Mouse (Mus musculus) gastrocnemius, postnatal 14 days (tissue): Measurements from ENCODE around the gene Saal1. TPM values are rescaled to one million over a fixed set of nuclear protein-coding genes. Genes with fewer than 3 reads are reported as not detected.
"Not testable (repeated sequence)": the region's sequence is repeated elsewhere in the genome, so short reads cannot be mapped to it uniquely, and the experiment has no call there.

Source experiments
- DNase-seq: peaks from one replicate; pipeline ENCODE4 v3.0.0; 2021; ENCODE audit warnings: mixed read lengths
- intact Hi-C: fragments of 180-260 bp; cut with DNase I; formaldehyde crosslinking; loops from one replicate; pipeline ENCODE4 v1.15.1; 2025; ENCODE audit warnings: low total_unique reads
- long read RNA-seq, 2 experiments: library from polyadenylated mRNA; stranded (forward); transcript quantifications; one replicate each; pipeline ENCODE4 v2.0.0; 2021
- total RNA-seq, 2 experiments: library from RNA; stranded (reverse); gene quantifications; 2 replicates each; pipeline ENCODE4 v1.2.3; 2021

Gene Saal1
- 1 to 10 TPM; 4.1 to 4.9 TPM for total RNA-seq
- long read RNA-seq, experiment 1, full-length matches to known transcripts = 10 of 10 reads
- long read RNA-seq, experiment 1, partial matches to known transcripts = 0 of 10 reads
- long read RNA-seq, experiment 1, other reads (novel, unspliced or antisense) = 0 of 10 reads
- long read RNA-seq, experiment 2, full-length matches to known transcripts = 16 of 16 reads
- long read RNA-seq, experiment 2, partial matches to known transcripts = 0 of 16 reads
- long read RNA-seq, experiment 2, other reads (novel, unspliced or antisense) = 0 of 16 reads

DNA sequence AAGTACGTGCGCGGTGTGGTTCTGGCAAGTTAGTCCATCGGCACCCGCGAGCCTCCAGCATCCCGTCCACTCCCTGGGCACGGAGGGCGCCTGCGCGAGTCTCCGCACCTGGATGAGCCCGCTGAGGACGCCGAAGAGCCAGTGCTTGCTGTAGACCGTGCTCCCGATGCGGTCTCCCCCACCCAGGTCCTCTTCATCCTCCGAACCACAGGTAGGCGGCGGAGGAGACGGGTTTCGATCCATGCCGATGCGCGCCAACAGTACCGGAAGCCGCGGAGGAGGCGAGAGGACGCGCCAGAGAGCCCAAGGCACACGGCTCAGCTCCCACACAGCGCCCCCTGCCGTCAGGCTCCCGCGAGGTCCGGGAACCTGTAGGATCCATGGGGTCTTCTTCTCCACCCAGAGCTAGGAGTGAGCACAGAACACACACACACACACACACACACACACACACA is at the start of gene Saal1:
TSS of gene Saal1 (minus strand) at position 291 of the 455 bp plus-strand sequence.
- peak; percentile 86 for DNase-seq
- intact Hi-C loops = loop anchor here (5.0 to 10.0 kb wide), 2 partner anchors 57 to 66 kb away; no protein-coding TSS in a partner anchor

DNA sequence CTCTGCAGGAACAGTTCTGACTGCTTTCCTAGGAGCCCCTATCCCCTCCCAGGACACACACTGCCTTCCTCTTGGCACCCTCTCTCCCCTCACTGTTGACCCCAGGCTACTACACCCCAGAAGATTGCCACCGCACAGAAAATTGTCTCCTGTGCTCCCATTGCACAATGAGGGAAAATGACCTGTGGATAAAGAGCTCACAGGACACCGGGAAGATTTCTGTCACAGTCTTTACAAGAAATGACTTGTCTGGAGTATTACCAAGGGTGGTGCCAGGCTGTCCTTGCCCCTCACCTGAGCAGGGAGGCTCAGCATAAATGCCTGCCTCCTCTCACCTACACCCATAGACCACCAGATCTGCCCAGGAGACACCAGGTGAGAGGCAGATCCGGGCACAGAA is 41.0 kb upstream of the Saal1 start, which contains the start of gene Saa2:
TSS of gene Saa2 (plus strand) at position 301 of the 400 bp plus-strand sequence.
- intact Hi-C loops = no loop called here
- no peak for DNase-seq

DNA sequence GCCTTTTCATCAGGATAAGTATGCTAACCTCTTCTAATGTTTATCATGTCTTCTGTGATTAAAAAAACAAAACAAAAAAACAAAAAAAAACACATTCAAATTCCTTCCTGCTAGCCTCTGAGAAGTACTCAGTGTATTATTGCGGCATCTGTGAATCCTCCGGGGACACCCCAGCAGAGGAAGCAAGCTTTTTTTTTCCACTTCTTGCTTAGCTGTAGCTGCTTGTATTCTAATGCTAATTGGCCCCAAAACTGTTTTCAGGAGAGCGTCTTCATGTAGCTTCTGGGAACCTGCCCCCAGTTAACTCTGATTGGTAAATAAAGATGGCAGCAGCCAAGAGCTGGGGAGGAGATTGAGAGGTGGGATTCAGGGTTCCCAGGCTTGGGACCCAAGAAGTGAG is 38.0 kb upstream of the Saal1 start:
- DNase-seq = no peak
- intact Hi-C loops = no loop called here

DNA sequence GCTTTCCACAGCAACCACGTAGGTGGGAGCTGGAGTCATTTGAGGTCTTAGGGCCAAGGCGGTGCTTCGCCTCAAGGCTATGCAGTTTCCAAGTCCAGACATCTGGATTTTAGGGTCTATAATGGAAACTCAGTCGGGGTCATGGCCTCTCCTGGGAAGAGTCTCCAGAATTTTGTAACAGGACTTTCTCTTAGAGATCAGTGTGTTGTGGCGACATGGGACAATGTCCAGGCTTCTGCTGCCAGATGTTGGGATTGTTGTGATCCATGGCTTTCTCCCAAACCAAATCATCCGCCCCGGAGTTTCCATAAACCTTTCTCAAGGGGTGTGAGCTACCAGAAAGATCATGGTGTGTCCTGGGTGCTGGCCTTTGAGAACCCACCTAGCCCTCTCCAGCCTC is 35.9 kb upstream of the Saal1 start:
- intact Hi-C loops = no loop called here
- peak; percentile 28 for DNase-seq

DNA sequence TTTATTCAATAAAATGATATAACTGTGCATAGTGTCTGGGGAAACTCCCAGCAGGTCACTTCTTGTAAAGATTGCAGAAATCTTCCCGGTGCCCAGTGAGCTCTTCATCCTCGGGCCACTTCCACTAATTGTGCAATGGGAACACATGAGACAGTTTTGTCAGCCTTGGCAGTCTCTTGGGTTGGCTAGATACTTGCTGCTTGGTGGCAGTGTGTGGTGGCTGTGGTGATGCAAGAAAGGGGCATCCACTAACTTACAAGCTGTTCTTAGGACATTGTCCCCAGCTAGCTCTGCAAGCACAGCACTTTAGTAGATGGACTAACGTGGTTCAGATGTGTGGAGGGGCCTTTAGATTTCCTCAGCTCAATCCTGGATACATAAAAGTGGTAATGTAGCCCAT is 35.3 kb upstream of the Saal1 start:
- intact Hi-C loops = no loop called here
- DNase-seq = no peak

DNA sequence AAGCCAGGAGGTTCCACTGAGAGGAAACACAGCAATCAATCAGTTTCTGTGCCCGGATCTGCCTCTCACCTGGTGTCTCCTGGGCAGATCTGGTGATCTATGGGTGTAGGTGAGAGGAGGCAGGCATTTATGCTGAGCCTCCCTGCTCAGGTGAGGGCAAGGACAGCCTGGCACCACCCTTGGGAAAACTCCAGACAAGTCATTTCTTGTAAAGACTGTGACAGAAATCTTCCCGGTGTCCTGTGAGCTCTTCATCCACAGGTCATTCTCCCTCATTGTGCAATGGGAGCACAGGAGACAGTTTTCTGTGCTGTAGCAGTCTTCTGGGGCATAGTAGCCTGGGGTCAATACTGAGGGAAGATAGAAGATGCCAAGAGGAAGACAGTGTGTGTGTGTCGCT is 32.4 kb upstream of the Saal1 start, which contains the start of gene Saa1:
TSS of gene Saa1 (minus strand) at position 101 of the 400 bp plus-strand sequence.
- intact Hi-C loops, DNase-seq: not testable (repeated sequence)

DNA sequence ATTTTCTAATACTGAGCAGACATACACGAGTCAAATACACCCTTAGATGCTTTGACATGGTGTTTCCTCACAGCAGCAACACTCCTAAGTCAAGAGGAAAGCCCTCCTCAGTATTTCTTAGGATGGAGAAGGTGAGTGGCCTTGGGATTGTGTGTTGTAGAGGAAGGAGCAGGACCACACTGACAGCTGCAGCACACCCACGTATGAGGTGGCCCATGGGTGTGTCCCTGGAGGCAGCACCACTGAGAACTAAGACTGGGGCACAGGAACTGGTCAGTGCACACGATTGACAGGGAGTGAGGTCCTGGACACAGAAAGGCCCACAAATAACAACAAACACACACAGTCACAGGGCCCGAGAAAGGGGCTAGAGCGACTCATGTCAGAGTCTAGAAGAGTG is 29.6 kb upstream of the Saal1 start:
- intact Hi-C loops, DNase-seq: not testable (repeated sequence)

DNA sequence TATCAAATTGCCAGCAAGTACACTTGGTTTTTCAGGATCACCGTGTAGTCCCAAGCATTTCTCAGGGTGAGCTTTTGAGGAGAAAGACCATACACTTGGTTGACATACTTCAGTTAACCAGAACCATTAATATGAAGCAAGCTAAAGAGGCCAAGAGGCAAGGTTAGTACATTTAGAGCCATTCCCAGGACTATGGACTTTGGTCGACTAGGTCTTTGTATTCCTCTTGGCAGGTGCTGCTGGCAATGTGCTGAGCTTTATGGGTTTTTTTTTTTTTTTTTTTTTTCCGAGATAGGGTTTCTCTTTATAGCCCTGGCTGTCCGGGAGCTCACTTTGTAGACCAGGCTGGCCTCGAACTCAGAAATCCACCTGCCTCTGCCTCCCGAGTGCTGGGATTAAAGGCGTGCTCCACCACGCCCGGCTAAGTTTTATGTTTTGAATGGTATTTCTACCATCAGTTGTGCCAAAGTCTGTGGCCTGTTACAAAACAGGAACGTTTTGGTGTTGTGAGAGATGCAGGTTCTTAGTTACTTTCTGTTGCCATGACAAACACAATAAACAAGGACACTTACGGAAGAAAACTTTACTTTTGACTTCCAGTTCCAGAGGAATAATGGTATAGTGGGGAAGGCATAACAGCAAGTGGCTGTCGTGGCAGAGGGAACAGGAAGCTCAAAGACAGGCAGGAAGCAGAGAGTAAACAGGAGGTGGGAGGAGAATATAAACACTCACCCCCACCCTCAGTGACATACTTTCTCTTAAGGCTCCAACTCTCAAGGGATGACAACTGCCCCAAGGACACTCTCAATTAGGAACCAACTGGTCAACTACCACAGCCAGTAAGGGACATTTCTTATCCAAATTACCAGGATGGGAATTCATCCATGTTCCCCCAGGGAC is 28.3 kb upstream of the Saal1 start:
- intact Hi-C loops = no loop called here
- no peak for DNase-seq

DNA sequence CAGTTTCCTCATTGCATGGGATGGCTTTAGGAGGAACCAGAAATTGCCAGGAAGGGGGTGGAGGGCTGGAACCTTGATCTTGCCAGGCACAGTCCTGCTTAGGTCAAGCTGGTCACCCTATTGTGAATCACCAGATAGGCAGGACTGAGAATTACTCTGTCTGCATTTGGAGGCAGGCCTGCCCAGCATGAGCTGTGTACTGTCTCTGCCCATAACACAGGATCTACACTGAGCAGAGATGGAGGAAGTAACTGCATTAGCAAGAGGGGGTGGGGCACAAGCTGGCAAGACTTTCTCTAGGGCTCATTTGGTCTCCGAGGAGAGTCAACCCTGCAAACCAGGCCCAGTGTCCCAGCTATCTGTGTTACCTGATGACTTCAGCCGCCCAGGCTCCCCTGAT is 24.5 kb upstream of the Saal1 start:
- no peak for DNase-seq
- intact Hi-C loops = no loop called here

DNA sequence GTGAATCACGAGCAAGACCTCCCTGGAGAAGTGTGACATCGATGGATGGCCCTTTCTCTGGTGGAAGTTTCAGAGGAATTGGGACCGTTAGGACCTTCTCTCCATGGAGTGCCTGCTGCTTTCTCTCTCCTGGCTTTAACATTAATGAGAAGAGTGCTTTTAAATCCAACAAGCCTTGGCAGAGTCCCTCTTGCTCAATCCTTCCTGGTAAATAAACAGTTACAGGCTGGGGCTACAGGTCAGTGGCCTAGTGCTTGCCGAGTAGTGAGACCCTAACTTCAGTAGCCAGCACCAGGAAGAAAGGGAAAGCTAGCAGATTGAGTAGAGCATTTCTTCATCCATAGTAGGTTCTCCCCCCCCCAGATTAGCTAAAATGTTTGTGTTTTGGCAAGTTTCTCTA is 22.0 kb upstream of the Saal1 start, which contains the start of gene Saa4:
TSS of gene Saa4 (minus strand) at position 146 of the 400 bp plus-strand sequence.
- no peak for DNase-seq
- intact Hi-C loops = no loop called here

DNA sequence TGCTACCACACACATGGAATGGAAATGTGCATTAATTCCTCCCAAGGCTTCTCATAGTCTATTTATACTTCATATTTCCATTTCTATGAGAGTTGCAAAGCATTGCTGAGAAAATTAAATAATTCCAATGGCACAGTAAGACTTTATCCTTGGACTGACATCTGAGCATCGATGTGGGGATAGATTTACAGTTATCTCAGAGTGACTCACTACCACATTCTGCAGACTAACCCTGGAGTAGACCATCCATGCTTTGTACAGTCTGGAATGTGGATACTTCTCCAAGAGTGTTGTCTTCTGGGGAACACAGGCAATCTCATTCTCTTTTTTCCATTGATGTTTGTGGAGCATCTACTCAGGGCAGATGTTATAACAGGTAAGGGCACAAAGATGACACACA is 17.1 kb upstream of the Saal1 start:
- no peak for DNase-seq
- intact Hi-C loops = no loop called here

DNA sequence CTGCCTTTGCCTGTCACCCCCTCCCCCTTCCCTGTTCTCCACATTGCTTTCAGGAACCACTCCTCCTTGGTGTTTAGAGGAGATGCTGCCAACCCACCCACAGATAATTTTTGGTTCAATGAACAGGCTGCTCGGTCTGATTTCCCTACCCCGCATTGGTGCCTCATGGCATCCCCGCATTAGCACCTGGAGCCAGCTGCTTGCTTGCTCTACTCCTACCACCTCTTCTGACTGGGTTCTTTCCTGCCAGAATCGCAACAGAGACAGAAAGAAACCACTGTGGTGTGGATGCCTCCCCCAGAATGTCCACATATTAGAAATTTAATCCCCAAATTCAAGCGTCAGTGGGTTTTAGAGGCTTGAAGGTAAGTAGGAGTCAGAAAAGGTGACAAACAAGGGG is 13.9 kb upstream of the Saal1 start:
- intact Hi-C loops = no loop called here
- no peak for DNase-seq

DNA sequence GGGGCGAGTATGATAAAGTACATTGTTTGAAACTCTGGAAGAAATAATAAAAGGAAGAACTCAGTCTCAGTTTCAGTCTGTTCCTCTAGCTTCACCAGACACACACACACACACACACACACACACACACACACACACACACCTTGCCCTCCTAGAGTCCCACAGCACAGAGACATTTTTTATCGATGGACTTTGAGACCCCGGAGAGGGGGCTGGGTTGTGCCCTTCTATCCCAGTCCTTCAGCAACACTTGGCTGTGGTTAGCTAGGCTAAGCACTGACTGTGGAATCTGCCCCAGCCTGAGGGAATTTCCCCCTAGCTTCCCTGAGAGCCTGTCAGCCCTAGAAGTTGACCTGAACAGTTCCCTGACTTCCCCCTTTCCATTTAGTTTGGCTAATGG is 13.4 kb upstream of the Saal1 start:
- intact Hi-C loops = no loop called here
- no peak for DNase-seq

DNA sequence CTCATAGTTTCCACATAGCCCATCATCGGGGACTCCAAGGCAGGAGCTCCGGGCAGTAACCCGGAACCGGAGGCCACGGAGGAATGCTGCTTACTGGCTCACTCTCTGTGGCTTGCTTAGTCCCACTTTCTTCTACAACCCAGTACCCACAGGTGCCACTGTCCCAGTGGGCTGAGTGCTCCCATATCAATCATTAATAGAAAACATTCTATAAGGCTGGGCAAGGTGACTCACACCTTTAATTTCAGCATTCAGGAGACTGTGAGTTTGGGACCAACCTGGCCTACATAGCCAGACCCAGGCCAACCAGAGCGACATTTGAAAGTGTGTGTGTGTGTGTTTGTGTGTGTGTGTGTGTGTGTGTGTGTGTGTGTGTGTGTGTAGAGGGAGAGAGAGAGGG is 12.9 kb upstream of the Saal1 start:
- DNase-seq = no peak
- intact Hi-C loops = no loop called here

DNA sequence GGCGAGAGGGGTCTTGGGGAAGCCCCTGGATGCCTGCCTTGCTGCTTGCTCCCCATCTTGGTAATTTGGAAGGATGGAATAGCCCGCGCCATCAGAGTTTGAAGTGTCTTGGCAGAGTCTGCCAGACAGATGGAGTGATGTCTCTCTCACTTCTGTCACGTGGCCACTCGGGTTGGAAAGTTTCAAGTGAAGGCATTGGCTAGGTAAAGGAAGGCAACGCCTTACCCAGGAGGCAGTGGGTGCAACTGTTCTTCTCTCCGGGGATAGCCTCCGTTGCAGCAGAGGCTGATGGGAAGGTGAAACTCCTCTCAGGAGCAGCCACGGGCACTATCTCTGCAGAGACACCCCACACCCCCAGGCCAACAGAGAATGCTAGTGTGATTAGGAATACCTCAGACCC is 10.0 kb upstream of the Saal1 start:
- DNase-seq = no peak
- intact Hi-C loops = no loop called here

DNA sequence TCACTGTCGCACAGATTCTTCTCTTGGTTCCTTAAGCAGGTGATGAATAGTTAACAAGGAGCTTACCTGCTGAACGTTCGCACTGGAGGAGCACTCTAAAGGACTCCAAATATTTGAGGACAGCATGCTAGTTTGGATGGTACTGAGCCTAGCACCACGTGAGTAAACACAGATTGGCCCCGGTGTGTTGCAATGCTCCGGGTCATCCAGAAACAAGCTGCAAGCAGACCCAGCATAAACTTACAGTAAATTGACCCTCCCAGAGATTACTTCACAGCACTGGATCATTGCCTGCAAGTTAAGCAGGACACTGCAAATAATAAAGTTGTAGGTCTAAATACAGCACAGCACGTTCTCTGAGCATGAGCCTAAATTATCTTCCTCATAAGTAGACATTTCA is 9.0 kb upstream of the Saal1 start:
- intact Hi-C loops = loop anchor here (10.0 kb wide), 1 partner anchor 75 kb away; no protein-coding TSS in a partner anchor
- peak; percentile 47 for DNase-seq

DNA sequence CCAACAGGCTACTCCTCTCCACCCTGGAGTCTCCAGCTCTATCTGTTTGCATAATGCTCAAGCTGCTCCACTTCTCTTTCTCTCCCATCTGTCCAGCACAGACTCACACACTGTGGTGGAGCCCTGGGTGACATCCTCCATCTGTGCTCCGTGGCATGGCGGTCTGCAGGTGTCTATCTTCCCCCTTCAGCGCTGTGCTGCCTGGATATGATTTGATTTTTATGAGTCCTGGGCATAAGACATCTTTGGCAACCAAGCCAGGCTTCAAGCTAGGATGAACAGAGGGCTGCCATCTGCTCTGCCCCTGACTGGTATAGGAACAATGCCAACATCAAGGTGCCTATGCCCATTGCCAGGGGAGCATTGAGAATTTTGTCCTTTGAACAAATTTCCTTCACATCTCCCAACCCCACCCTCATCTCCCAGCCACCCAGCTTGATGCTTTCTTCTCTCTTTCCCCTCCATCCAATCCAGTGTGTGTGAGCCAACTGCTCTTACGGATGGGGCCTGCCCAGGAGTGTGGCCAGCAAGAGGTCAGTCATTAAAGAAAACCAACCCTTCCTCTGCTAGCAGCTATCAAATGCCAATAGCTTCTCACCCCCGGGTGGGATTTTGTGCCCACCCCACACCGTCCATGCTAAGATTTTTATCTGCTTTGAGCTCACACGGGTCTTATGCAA is 8.3 kb upstream of the Saal1 start:
- DNase-seq = no peak
- intact Hi-C loops = loop anchor here (10.0 kb wide), 1 partner anchor 74 kb away; no protein-coding TSS in a partner anchor

DNA sequence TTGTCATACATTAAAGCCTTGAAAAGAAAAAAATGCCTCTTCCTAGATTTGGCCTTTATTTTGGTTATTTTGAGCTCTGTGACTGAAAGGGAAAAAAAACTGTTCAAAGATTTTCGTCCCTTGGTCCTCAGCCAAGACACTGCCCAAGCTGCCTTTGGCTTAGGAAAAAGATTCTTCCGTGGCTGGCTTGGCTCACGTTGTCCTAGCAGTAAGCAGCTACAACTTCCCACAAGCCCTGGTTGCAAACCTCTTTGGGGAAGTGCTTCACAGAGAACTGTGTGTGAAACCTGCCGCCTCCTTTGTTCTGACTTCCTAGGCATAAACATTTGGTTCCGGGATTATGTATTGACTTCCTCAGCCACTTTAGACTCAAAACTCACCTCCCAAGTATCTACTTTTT is 6.4 kb upstream of the Saal1 start:
- DNase-seq = peak; percentile 20
- intact Hi-C loops = loop anchor here (10.0 kb wide), 1 partner anchor 72 kb away; no protein-coding TSS in a partner anchor

DNA sequence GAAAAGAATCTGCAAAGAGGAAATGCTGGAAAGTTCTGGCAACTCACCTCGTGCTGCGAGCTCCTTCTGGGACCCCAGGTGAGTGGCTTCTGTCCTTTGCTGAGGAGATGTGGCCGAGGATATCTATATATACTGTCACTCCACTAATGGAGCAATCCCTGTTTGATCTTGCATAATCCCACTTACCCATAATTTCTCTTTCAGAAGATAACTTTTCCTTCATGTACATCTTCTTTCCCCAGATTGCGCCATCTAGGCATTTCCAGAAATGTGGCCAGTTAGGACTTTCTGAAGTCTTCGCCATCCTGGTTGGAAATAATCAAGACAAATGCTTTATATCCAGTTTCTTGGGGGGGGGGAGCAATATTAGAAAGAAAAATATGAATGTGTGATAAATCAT is 5.1 kb upstream of the Saal1 start, which contains the start of gene Saa3:
TSS of gene Saa3 (minus strand) at position 101 of the 400 bp plus-strand sequence.
- intact Hi-C loops = loop anchor here (10.0 kb wide), 1 partner anchor 71 kb away; no protein-coding TSS in a partner anchor
- no peak for DNase-seq
